Mouse (Mus musculus) left cerebral cortex, adult 2 months (tissue): Measurements from ENCODE around the gene Trpv4. TPM values are rescaled to one million over a fixed set of nuclear protein-coding genes. Genes with fewer than 3 reads are reported as not detected.

Experiments used
- DNase-seq, 2 experiments: peaks; one replicate each; pipeline ENCODE4 v3.0.0; 2021 to 2022; ENCODE audit warnings: low spot score in 2 of 2, mixed read lengths in 1 of 2; ENCODE audit errors: extremely low spot score in 1 of 2
- H3K27ac ChIP-seq: fragments of 200-600 bp; 2 replicates; pipeline ENCODE4 v1.8.1; 2022
- H3K4me3 ChIP-seq: fragments of 200-600 bp; 2 replicates; pipeline ENCODE4 v1.8.1; 2022
- CTCF ChIP-seq: fragments of 200-600 bp; IDR thresholded peaks from 2 replicates; pipeline ENCODE4 v1.8.1; 2022; ENCODE audit warnings: antibody characterized with exemption, mild to moderate bottlenecking, moderate library complexity
- intact Hi-C: fragments of 180-260 bp; cut with DNase I; formaldehyde crosslinking; loops from one replicate; pipeline ENCODE4 v1.15.1; 2025
- total RNA-seq, 2 experiments: library from RNA; stranded (reverse); gene quantifications; 2 replicates each; pipeline ENCODE4 v1.2.3; 2021

The Trpv4 gene
- total RNA-seq, 2 experiments from 2014 or later = 1.8 to 2.2 TPM

DNA sequence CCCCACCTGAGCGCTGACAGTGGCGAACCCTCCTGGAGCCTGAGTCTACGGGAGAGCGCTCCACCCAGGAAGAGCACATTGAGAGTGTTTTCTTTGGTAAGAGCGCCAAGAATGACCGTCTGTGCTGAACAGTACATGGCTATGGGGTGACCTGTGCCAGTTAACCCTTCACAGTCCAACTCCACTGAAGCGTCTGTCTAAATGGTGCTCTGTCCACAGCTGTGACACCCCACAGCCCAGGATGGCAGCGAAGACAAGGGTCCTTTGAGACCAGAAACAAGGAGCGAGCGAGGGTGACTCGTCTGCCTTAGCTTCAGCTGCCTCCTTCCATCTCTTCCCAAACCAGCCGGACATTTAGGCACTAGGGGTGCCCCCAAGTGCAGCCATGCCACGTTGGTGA, 30.5 kb upstream of the Trpv4 start:
- no peak for DNase-seq
- Histone ChIP-seq H3K4me3 (no peak overlapping the region), H3K27ac (no peak overlapping the region; the same call in 1 of the 2 replicates)
- no peak for TF ChIP-seq CTCF
- intact Hi-C loops = no loop called here

DNA sequence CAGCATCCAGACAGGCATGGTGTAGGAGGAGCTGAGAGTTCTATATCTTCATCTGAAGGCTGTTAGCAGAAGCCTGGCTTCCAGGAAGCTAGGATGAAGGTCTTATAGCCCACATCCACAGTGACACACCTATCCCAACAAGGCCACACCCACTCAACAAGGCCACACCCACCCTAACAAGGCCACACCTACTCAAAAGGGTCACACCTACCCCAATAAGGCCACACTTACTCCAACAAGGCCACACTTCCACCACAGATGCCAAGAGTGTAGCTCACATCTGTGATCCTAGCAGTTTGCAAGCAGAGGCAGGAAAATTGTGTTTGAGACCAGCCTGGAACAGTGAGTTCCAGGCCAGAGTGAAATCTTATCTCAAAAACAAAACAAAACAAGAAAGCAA, 29.7 kb upstream of the Trpv4 start:
- Histone ChIP-seq H3K4me3 (no peak overlapping the region), H3K27ac (no peak overlapping the region)
- intact Hi-C loops = no loop called here
- no peak for DNase-seq
- no peak for TF ChIP-seq CTCF

DNA sequence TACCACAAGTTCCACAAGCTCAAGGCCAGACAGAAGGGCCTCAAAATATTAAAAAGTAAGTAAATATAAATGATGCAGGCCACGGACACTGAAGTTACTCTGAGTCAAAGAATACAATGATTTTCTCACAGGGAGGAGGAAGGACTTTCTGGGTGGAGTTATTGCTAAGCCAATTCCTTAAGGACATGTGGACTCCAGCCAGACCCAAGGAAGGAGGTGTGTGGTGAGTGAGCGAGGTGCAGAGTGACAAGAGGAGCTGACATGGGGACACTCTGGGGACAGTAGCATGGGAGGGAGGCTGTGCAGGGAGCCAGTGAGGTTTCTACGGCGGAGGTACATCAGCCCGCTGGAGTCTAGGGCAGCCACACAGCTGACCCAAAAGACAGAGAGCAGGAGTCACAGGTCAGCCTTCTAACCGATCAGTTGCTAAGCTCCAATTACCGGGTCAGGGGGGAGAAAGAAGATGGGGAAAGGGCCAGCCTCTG, 28.5 kb upstream of the Trpv4 start:
- TF ChIP-seq CTCF = no peak
- intact Hi-C loops = no loop called here
- no peak overlapping the region for H3K27ac ChIP-seq
- no peak overlapping the region for H3K4me3 ChIP-seq
- no peak for DNase-seq

DNA sequence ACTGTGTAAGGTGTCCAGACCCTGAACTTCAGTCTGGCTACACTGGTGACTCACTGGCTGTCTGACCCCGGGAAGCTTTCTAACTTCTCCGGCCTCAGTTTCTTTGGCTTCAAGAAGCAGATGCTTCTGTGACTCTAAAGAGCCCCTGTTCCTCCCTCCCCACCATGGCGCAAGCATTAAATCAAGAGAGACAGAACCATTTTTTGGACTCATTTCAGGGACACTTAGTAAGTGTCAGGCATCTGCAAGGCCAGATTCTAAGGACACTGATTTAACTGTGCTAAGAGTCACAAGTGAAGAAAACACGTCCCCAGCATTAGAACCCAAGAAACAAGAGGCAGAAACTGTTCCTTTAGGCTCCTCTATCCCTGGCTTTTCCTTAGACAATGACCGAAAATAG, 27.8 kb upstream of the Trpv4 start:
- Histone ChIP-seq H3K27ac (no peak overlapping the region), H3K4me3 (no peak overlapping the region)
- intact Hi-C loops = no loop called here
- TF ChIP-seq CTCF = no peak
- DNase-seq = no peak

DNA sequence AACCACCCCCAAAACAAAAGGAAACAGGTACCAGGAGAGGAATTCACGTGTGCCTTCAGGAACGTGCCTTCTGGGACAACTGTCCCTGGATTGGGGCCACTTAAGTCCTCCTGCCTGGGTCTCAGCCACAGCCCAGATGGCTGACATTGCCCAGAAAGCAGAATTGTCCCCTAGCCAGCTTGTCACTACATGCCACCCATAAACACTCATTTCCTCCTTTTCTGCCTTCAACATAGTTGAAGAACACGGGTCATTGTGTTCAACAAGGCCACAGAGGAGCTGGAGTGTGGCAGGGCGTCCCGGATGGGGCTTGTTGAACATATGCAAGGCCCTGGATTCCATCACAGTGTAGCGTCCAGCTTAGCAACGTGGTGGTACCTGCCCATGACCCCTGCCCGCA, 23.5 kb upstream of the Trpv4 start:
- no peak for TF ChIP-seq CTCF
- intact Hi-C loops = no loop called here
- H3K4me3 ChIP-seq = no peak overlapping the region
- H3K27ac ChIP-seq = peak overlapping the region; percentile 55; the same call in 1 of the 2 replicates
- DNase-seq = no peak

DNA sequence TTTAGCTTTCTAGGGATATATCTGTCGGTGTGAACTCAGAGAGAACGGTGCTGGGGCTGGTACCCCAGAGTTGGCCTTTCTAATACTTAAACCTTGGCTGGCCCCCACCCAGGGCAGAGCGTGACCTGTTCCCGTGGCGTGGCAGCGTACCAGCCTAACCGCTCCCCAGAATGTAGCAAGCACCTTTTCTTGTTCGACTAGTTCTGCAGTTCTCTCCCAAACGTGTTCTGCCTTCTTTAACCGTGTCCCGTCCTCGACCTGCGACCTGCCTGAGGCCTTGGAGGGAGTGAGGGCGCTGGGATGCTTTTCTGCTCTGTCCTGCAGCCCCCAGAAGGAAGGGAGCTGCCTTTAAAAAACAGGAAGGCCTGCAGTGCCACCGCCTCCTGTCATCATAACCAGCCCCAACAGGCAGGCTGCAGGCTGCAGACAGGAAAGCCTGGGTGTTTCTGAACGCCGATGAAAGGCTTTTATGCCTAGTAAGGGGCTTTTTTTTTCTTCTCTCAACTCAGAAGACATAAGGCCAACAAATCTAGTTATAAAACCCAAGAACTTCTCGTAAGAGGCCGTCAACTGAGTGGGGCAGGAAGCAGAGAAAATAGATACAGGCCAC, 22.6 kb upstream of the Trpv4 start:
- intact Hi-C loops = no loop called here
- no peak for TF ChIP-seq CTCF
- no peak overlapping the region for H3K4me3 ChIP-seq

DNA sequence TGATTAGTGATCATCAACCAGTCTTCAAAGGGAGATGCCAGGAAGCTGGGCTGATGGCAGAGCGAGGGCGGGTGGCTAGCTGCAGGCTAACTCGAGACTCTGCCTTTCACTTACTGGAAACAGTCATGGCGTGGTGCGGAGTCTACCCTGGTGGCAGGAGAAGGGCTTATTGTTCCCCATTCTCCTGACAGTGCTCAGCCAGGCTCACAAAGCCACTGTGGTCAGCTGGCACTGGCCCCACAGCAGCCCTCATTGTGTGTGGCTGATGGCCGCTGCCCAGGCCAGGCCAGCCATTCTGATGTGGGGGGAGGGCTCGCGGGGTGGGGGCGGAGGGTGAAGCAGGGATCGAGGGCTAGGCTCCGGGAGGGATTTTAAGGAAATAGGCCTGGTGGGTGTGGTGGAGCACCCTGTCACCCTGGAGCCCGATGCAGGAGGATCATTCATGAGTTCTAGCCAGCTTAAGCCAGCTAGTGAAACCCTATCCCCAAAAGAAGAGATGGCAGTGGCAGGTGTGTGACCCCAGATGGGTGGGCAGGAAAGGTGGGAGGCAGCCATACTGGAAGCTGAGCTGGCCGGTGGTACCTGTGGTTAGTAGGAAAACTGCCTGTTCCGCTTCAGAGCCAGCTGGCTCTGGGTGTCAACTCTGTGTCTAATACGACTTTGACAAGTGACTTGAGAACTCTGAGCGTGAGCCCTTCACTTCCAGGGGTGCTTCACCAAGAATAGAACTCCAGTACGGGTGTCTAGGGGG, 21.8 kb upstream of the Trpv4 start:
- Histone ChIP-seq H3K4me3 (no peak overlapping the region), H3K27ac (peak overlapping the region; percentile 36; the same call in 1 of the 2 replicates)
- peak in 1 of 2 experiments; percentile 33 for DNase-seq
- intact Hi-C loops = no loop called here
- TF ChIP-seq CTCF = no peak; the same call in 1 of the 2 replicates

More for the DNA sequence above, 22.6 kb upstream of the Trpv4 start:
- H3K27ac ChIP-seq = peak overlapping the region; percentile 32; the same call in 1 of the 2 replicates
- DNase-seq = no peak

DNA sequence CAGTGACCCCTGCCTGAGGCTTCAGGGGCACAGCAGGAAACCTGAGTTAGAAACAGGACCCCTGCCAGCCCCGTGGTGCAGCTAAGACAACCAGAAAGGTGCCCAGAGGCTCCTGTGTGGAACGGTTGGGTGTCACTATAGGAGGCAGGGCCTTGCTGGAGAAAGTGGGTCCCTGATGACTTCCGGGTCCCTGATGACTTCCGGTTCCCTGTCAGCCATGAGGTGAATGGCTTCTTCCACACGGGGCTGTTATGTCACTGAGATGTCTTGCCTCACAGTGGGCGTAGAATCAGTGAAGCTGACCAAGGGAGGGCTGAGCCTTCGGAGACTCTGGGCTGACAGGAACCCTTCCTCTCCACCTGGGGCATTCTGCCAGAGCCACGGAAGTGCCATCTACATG, 16.4 kb upstream of the Trpv4 start:
- no peak for TF ChIP-seq CTCF
- no peak overlapping the region for H3K27ac ChIP-seq

DNA sequence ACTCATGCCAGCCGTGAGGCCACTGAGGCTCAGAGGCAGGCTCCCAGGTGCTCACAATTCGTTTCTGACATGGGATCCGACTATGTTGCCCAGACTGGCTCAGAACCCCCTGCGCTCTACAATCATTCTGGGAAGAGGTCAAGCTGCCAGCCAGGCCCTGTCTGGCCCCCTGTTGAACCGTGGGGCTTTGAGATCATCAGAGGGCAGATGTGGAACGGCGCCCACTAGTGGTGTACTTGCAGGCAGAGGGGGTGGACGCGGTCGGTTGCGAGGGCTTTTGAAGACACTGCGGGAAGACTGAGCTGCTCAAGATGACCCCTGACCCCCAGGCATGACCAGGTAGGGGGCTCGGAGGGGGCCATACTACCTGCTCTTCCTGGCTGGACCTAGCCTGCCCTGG, 14.9 kb upstream of the Trpv4 start:
- H3K27ac ChIP-seq = no peak overlapping the region
- intact Hi-C loops = no loop called here
- H3K4me3 ChIP-seq = no peak overlapping the region
- peak; percentile 9 for TF ChIP-seq CTCF
- no peak for DNase-seq

More for the DNA sequence above, 16.4 kb upstream of the Trpv4 start:
- DNase-seq = no peak
- intact Hi-C loops = no loop called here
- H3K4me3 ChIP-seq = no peak overlapping the region

DNA sequence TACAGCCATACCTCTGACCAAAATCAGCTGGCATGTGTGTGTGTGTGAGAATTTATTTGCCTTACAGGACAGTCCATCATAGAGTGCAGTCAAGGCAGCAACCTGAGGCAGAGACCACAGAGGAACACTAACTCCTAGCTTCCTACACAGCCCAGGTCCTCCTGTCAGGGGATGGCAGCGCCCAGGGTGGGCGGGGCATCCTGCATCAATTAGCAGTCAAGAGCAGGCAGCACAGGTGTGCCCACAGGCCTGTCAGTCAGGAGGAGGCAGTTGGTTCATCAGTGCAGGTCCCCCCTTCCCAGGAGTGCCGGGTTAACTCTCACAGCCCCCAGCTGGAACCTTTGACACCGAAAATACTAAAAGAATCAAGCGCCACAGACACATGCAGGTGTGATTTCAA, 10.8 kb upstream of the Trpv4 start:
- intact Hi-C loops = loop anchor here (5.0 kb wide), 1 partner anchor 287 kb away; the partner anchor contains the start of genes Kctd10 and Ube3b
- no peak for TF ChIP-seq CTCF
- H3K4me3 ChIP-seq = no peak overlapping the region
- no peak overlapping the region for H3K27ac ChIP-seq
- DNase-seq = no peak

DNA sequence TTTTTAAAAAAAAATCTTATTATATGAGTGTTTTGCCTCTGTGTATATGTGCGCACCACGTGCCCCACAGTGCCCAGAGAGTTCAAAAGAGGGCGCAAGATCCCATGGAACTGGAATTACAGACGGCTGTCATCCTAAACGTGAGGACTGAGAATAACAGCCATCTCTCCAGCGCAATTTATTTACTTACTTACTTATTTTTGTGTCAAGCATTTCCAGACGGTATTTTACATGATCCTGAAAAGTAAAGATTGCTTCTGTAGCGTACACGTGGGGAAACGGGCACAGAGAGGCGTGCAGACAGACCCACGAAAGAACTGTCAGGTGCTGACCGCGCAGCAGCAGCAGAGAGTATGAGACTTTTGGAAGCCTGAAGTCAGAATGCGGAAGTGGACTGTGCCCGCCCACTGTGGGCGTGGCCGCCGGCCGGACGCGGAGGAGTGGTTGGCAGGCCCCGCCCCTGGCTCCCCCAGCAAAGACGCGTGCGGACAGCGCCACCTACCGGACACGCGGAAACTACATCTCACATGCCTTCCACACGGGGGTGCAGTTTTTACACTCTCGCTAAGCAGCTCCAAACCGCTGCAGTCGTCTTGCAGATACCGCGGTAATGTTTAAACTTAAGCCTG, 9.1 kb upstream of the Trpv4 start:
- intact Hi-C loops = loop anchor here (1.0 to 5.0 kb wide), 3 partner anchors 24 to 285 kb away; partner anchors contain the start of genes Kctd10 and Ube3b
- H3K27ac ChIP-seq = peak overlapping the region; percentile 75
- DNase-seq = peak; percentile 97 to 100
- peak overlapping the region; percentile 23 for H3K4me3 ChIP-seq
- peak; percentile 100 for TF ChIP-seq CTCF

DNA sequence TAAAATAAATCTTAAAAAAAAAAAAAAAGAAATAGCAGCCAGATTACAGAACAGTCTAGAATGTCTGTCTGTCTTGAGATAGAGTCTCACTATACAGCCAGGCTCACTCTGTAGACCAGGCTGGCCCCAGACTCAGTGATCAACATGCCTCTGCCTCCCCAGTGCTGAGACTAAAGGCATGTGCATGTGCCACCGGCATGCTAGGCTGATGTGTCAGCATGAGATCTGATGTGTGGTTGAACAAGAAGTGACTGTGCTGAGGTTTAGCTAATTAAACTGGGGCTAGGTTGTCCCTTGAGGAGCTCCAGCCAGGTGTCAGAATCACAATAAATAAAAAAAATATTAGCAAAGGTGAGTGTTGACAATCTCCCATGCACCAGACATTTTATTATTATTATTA, 8.4 kb upstream of the Trpv4 start:
- intact Hi-C loops = loop anchor here (1.0 to 5.0 kb wide), 3 partner anchors 25 to 284 kb away; partner anchors contain the start of genes Kctd10 and Ube3b
- H3K27ac ChIP-seq = no peak overlapping the region
- H3K4me3 ChIP-seq = no peak overlapping the region
- no peak for TF ChIP-seq CTCF
- DNase-seq = no peak
